In the genomic region with DNA sequence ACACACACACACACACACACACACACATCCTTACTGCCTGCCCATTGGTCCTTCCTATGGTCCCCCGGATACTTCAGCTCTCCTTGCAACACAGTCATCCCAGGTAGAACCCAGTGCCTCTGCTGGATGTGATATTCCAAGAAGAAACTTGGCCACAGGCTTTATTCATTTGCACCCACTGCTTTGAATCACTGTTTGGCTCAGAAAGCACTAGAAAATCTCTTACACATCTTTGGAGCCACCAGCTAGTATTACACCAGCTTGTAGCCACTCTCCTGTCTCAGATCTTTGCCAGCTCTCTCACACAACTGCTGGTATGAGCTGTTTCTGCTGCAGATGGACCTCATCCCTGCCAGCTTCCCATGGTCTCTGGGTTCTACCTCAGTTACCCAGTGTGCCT, we compare ENCODE assay signal across 38 mouse cellular contexts. TPM values are rescaled to one million over a fixed set of nuclear protein-coding genes. Genes with fewer than 3 reads are reported as not detected.
A peak's percentile ranks its signal among the peaks of the same experiment; 100 is the strongest.
DNase-seq lines count a peak whose midpoint lies in the region; ATAC-seq and TF ChIP-seq lines count a peak whose summit lies in the region.
"Had no signal": no experiment of that assay in that cellular context is flagged by ENCODE, and none has a peak within 500 bp of the region (broad histone marks: within the 10 kb centered on the region; RNA-seq: fewer than 3 reads in every experiment).

No protein-coding gene starts in this region.

- H3K4me3 ChIP-seq in forebrain, embryonic 16.5 days (replicated peaks; ENCODE audit: low read length), result no peak overlapping the region
- no peak overlapping the region for H3K4me3 ChIP-seq in forebrain, embryonic 11.5 days (ENCODE audit: low read depth, low read length)
- no peak overlapping the region for H3K4me3 ChIP-seq in liver, adult 2 months (ENCODE audit: insufficient read depth, low read depth, low read length)
- H3K4me3 ChIP-seq in embryonic facial prominence, embryonic 10.5 days, result no peak overlapping the region
- no peak overlapping the region for H3K4me3 ChIP-seq in myocyte
- H3K4me3 ChIP-seq: embryonic facial prominence, embryonic 12.5 days; forebrain, embryonic 12.5 days; heart, embryonic 10.5 days; hindbrain, embryonic 12.5 days; limb, embryonic 13.5 days; midbrain, embryonic 13.5 days; stomach, embryonic 15.5 days had no signal

- no peak for DNase-seq in forebrain, embryonic 11.5 days (ENCODE audit: low spot score)
- no peak for DNase-seq in liver, adult 2 months (ENCODE audit: extremely low read depth, low read depth, low spot score)
- DNase-seq in liver, result no peak
- no peak for DNase-seq in embryonic facial prominence, embryonic 10.5 days (ENCODE audit: low spot score)
- no peak for DNase-seq in heart, adult 8-10 months (ENCODE audit: low spot score)
- no peak for DNase-seq in thymus, adult 18-20 months
- DNase-seq: adrenal gland, postnatal 14 days; cerebellum, adult 8-10 months; cerebellum, postnatal 25 days; gastrocnemius, postnatal 14 days; heart, postnatal 36 days; kidney, adult 8-10 months; kidney, postnatal 10 days; lung, adult 18-20 months; lung, postnatal 4 days; right cerebral cortex, postnatal 25 days; thymus, postnatal 14 days had no signal

- no peaks in the 10 kb centered on the region for H3K79me2 ChIP-seq in liver, adult 2 months (ENCODE audit: control insufficient read depth, insufficient read depth, low read length)
- no peaks in the 10 kb centered on the region for H3K79me2 ChIP-seq in myocyte (ENCODE audit: control insufficient read depth, insufficient read depth)

- no peaks in the 10 kb centered on the region for H3K9me3 ChIP-seq in forebrain, embryonic 16.5 days (ENCODE audit: control insufficient read depth, low read length)
- no peaks in the 10 kb centered on the region for H3K9me3 ChIP-seq in forebrain, embryonic 11.5 days (ENCODE audit: control insufficient read depth, low read length)
- peaks cover 4% of the 10 kb centered on the region; the same call in 1 of the 2 replicates for H3K9me3 ChIP-seq in embryonic facial prominence, embryonic 10.5 days
- H3K9me3 ChIP-seq: embryonic facial prominence, embryonic 12.5 days; forebrain, embryonic 12.5 days; heart, embryonic 10.5 days; hindbrain, embryonic 12.5 days; midbrain, embryonic 13.5 days; stomach, embryonic 15.5 days had no signal

- peaks cover 25% of the 10 kb centered on the region for H3K4me1 ChIP-seq in forebrain, embryonic 16.5 days (replicated peaks; ENCODE audit: control insufficient read depth, insufficient read depth, low read length)
- H3K4me1 ChIP-seq in forebrain, embryonic 11.5 days (replicated peaks; ENCODE audit: control insufficient read depth, insufficient read depth, low read length), result peaks cover 11% of the 10 kb centered on the region; the same call in 1 of the 2 replicates
- peaks cover 9% of the 10 kb centered on the region for H3K4me1 ChIP-seq in liver, adult 2 months (ENCODE audit: control insufficient read depth, insufficient read depth, low read length)
- peaks cover 35% of the 10 kb centered on the region for H3K4me1 ChIP-seq in embryonic facial prominence, embryonic 10.5 days

- 89% methylated on average over 1 of the region's 1 CpGs for WGBS in forebrain, embryonic 16.5 days
- WGBS in forebrain, embryonic 11.5 days, result 100% methylated on average over 1 of the region's 1 CpGs
- 71% methylated on average over 1 of the region's 1 CpGs for WGBS in liver, adult 2 months
- WGBS in embryonic facial prominence, embryonic 10.5 days, result 92% methylated on average over 1 of the region's 1 CpGs

- H3K36me3 ChIP-seq in forebrain, embryonic 16.5 days (ENCODE audit: control insufficient read depth, insufficient read depth), result no peaks in the 10 kb centered on the region
- H3K36me3 ChIP-seq in forebrain, embryonic 11.5 days (ENCODE audit: control insufficient read depth, insufficient read depth, low read length), result no peaks in the 10 kb centered on the region
- no peaks in the 10 kb centered on the region for H3K36me3 ChIP-seq in liver, adult 2 months (ENCODE audit: control insufficient read depth, insufficient read depth, low read length)
- H3K36me3 ChIP-seq in embryonic facial prominence, embryonic 10.5 days (replicated peaks), result no peaks in the 10 kb centered on the region
- H3K36me3 ChIP-seq in myocyte (ENCODE audit: control insufficient read depth, insufficient read depth), result no peaks in the 10 kb centered on the region
- H3K36me3 ChIP-seq: embryonic facial prominence, embryonic 12.5 days; forebrain, embryonic 12.5 days; heart, embryonic 10.5 days; hindbrain, embryonic 12.5 days; limb, embryonic 13.5 days; midbrain, embryonic 13.5 days; stomach, embryonic 15.5 days had no signal

- no peaks in the 10 kb centered on the region for H3K27me3 ChIP-seq in forebrain, embryonic 16.5 days (replicated peaks; ENCODE audit: control insufficient read depth, insufficient read depth, low read length)
- no peaks in the 10 kb centered on the region for H3K27me3 ChIP-seq in forebrain, embryonic 11.5 days (ENCODE audit: control insufficient read depth, insufficient read depth, low read length)
- peaks cover 2% of the 10 kb centered on the region; the same call in 1 of the 2 replicates for H3K27me3 ChIP-seq in liver, adult 2 months (ENCODE audit: control insufficient read depth, insufficient read depth, low read length)
- H3K27me3 ChIP-seq in embryonic facial prominence, embryonic 10.5 days (replicated peaks; ENCODE audit: low read depth, poor library complexity, severe bottlenecking), result peaks cover 4% of the 10 kb centered on the region; the same call in 1 of the 2 replicates
- H3K27me3 ChIP-seq in myocyte (ENCODE audit: control insufficient read depth, insufficient read depth, insufficient read length), result no peaks in the 10 kb centered on the region
- H3K27me3 ChIP-seq: embryonic facial prominence, embryonic 12.5 days; hindbrain, embryonic 12.5 days; midbrain, embryonic 13.5 days; stomach, embryonic 15.5 days had no signal

- H3K9ac ChIP-seq in forebrain, embryonic 16.5 days (replicated peaks; ENCODE audit: low read depth, low read length), result no peak overlapping the region
- H3K9ac ChIP-seq in forebrain, embryonic 11.5 days (ENCODE audit: low read length), result no peak overlapping the region
- no peak overlapping the region for H3K9ac ChIP-seq in liver, adult 2 months (ENCODE audit: low read depth, low read length)
- H3K9ac ChIP-seq: embryonic facial prominence, embryonic 12.5 days; forebrain, embryonic 12.5 days; hindbrain, embryonic 12.5 days; limb, embryonic 13.5 days; midbrain, embryonic 13.5 days; stomach, embryonic 15.5 days had no signal

- no peak overlapping the region for H3ac ChIP-seq in myocyte (ENCODE audit: control insufficient read depth, insufficient read length)

- no peak for TF ChIP-seq CTCF in liver, adult 2 months (IDR thresholded peaks at IDR 0.05; ENCODE audit: low read depth, low read length)

- ATAC-seq in forebrain, embryonic 16.5 days, result no peak
- no peak for ATAC-seq in forebrain, embryonic 11.5 days (replicated peaks; ENCODE audit: low FRiP score)
- ATAC-seq: CD4-positive, CD25-positive, alpha-beta regulatory T cell, adult 4 months; intestine, embryonic 16.5 days; midbrain, embryonic 13.5 days had no signal

- H3K4me2 ChIP-seq in forebrain, embryonic 16.5 days (ENCODE audit: low read length), result no peak overlapping the region
- H3K4me2 ChIP-seq in forebrain, embryonic 11.5 days (ENCODE audit: low read depth, low read length, severe bottlenecking), result no peak overlapping the region
- peak overlapping the region; percentile 42 for H3K4me2 ChIP-seq in myocyte (ENCODE audit: low read depth)
- H3K4me2 ChIP-seq: embryonic facial prominence, embryonic 12.5 days; forebrain, embryonic 12.5 days; hindbrain, embryonic 12.5 days; limb, embryonic 13.5 days; midbrain, embryonic 13.5 days; stomach, embryonic 15.5 days had no signal

- H3K27ac ChIP-seq in forebrain, embryonic 16.5 days (ENCODE audit: low read length), result 0 out of 2 replicates have a peak overlapping the region, but pooled peaks have one; percentile 12
- no peak overlapping the region for H3K27ac ChIP-seq in forebrain, embryonic 11.5 days (ENCODE audit: low read depth, low read length)
- peak overlapping the region; percentile 20; the same call in 1 of the 2 replicates for H3K27ac ChIP-seq in liver, adult 2 months (replicated peaks; ENCODE audit: insufficient read depth, low read depth, low read length)
- 0 out of 2 replicates have a peak overlapping the region, but pooled peaks have one; percentile 10 for H3K27ac ChIP-seq in embryonic facial prominence, embryonic 10.5 days (replicated peaks)
- H3K27ac ChIP-seq: embryonic facial prominence, embryonic 12.5 days; forebrain, embryonic 12.5 days; heart, embryonic 10.5 days; hindbrain, embryonic 12.5 days; limb, embryonic 13.5 days; midbrain, embryonic 13.5 days; stomach, embryonic 15.5 days had no signal

- TF ChIP-seq POLR2A in liver, adult 2 months (IDR thresholded peaks at IDR 0.05; ENCODE audit: extremely low read depth, insufficient read depth, low read length), result no peak
- no peak for TF ChIP-seq POLR2A in myocyte (IDR thresholded peaks at IDR 0.05; ENCODE audit: insufficient read length, low read depth)

TF ChIP-seq in myocyte, 11 proteins besides CTCF, POLR2A, EP300 and RAD21:
- TF ChIP-seq SRF (IDR thresholded peaks at IDR 0.05; ENCODE audit: control insufficient read depth, insufficient read length, low read depth) (no peak), USF1 (IDR thresholded peaks at IDR 0.05; ENCODE audit: low read depth) (no peak), CEBPB (IDR thresholded peaks at IDR 0.05; ENCODE audit: insufficient read depth, poor library complexity, severe bottlenecking) (no peak), MYOG (IDR thresholded peaks at IDR 0.05; ENCODE audit: control insufficient read depth in 1 of 3, insufficient read depth in 1 of 3, insufficient read length in 2 of 3, low read depth in 2 of 3) (no peak), REST (IDR thresholded peaks at IDR 0.05; ENCODE audit: insufficient read depth, insufficient read length) (no peak), TCF12 (IDR thresholded peaks at IDR 0.05; ENCODE audit: insufficient read depth, poor library complexity, severe bottlenecking) (no peak), E2F4 (IDR thresholded peaks at IDR 0.05; ENCODE audit: insufficient read depth) (no peak), POLR2AphosphoS2 (IDR thresholded peaks at IDR 0.05; ENCODE audit: insufficient read length, low read depth) (no peak), TCF3 (IDR thresholded peaks at IDR 0.05; ENCODE audit: insufficient read length, low read depth) (no peak), MAX (IDR thresholded peaks at IDR 0.05; ENCODE audit: low read depth) (no peak)

RNA-seq across cellular contexts. Expression of gene Gm21915, which starts 57.7 kb away (rescaled TPM):
- not detected in 2 replicates for polyA plus RNA-seq in forebrain, embryonic 16.5 days (2015; fragmentation: Nextera tagmentation; extraction: Ambion mirVana)
- polyA plus RNA-seq in forebrain, embryonic 11.5 days (2014; fragmentation: Nextera tagmentation; extraction: Ambion mirVana), result not detected in 2 replicates
- total RNA-seq in liver, adult 2 months (2014; rRNA removed), result not detected in 2 replicates
- polyA plus RNA-seq in liver, adult 2 months (2012; rRNA removed), result not detected in 2 replicates
- not detected in 2 replicates for polyA plus RNA-seq in embryonic facial prominence, embryonic 10.5 days (2016; fragmentation: Nextera tagmentation; extraction: Ambion mirVana)
- not detected for polyA plus RNA-seq in myocyte (2012; fragmentation: generic; extraction: Trizol)
- not detected for total RNA-seq in heart, adult 8-10 months (2022)
- total RNA-seq: adrenal gland, postnatal 14 days; gastrocnemius, postnatal 14 days; granulocyte monocyte progenitor cell, adult 5-6 weeks; heart, postnatal 36 days; layer of hippocampus, postnatal 25 days; left cerebral cortex, adult 8-10 months; left cerebral cortex, postnatal 36 days; megakaryocyte-erythroid progenitor cell, adult 5-6 weeks had no signal
- polyA plus RNA-seq: CD4-positive, CD25-positive, alpha-beta regulatory T cell, adult 4 months; embryonic facial prominence, embryonic 12.5 days; forebrain, embryonic 12.5 days; heart, embryonic 10.5 days; heart, embryonic 16.5 days; hindbrain, embryonic 12.5 days; intestine, embryonic 16.5 days; large intestine, adult 2 months; limb, embryonic 13.5 days; lung, postnatal 0 days; midbrain, embryonic 13.5 days; neural tube, embryonic 14.5 days; stomach, embryonic 15.5 days; urinary bladder, adult 2 months had no signal
